Mouse (Mus musculus) left cerebral cortex, postnatal 36 days (tissue): Measurements from ENCODE around the gene March10. TPM values are rescaled to one million over a fixed set of nuclear protein-coding genes. Genes with fewer than 3 reads are reported as not detected.

ENCODE experiments used
- DNase-seq, 2 experiments: peaks; one replicate each; pipeline ENCODE4 v3.0.0; 2021 to 2022; ENCODE audit warnings: low spot score in 2 of 2, mixed read lengths in 1 of 2
- intact Hi-C: fragments of 180-260 bp; cut with DNase I; formaldehyde crosslinking; loops from one replicate; pipeline ENCODE4 v1.15.1; 2025
- total RNA-seq, 2 experiments: library from RNA; stranded (reverse); gene quantifications; 2 replicates each; pipeline ENCODE4 v1.2.3; 2021

March10 gene
- total RNA-seq, 2 experiments from 2014 or later = 1.8 to 2.3 TPM

GRCm38 (mm10) chr11:105331129-105331528 lies 125.4 kb downstream of the March10 start:
- intact Hi-C loops = loop anchor here (5.0 kb wide), 1 partner anchor 581 kb away; no protein-coding TSS in a partner anchor
- DNase-seq = no peak

GRCm38 (mm10) chr11:105329962-105330361 lies 126.6 kb downstream of the March10 start:
- intact Hi-C loops = loop anchor here (5.0 kb wide), 1 partner anchor 582 kb away; no protein-coding TSS in a partner anchor
- DNase-seq = no peak

DNA sequence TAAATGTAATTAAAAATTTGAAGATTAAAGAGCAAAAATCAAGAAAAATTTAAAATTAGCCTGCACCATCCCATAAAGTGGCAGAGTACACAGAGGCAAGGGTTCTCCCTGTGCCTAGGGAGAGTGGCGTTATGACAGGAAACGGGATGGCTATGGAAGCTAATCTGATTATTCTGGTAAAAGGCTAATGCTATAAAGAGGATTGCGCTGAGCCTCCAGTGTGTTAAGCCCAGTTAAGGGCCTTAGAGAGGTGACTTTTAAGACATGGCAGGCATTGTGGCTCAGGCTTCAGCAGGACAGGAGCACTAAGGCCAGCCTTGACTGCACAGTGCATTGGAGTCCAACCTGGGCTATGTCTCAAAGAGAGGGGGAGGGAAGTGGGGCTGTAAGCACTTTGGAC lies 129.4 kb downstream of the March10 start:
- intact Hi-C loops = no loop called here

DNA sequence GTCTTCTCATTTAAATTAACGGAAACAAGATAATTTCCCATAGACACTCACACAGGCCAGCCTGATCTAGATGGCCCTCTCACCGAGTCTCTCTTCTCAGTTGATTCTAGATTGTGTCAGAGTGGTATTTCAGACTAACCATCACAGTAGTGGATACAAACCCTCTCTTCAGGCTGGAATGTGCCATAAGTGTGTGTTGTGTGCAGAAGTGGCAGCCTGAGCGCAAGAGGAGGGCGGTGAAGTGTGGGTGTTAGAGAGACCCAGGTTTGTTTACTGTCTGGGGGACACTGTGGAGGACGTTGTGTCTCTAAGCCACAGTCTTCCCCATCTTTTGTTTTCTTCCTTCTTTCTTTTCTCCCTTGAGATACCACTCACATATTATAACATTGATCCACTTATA lies 133.0 kb downstream of the March10 start:
- intact Hi-C loops = no loop called here
- no peak for DNase-seq

More for the DNA sequence above, 129.4 kb downstream of the March10 start:
- DNase-seq = no peak

DNA sequence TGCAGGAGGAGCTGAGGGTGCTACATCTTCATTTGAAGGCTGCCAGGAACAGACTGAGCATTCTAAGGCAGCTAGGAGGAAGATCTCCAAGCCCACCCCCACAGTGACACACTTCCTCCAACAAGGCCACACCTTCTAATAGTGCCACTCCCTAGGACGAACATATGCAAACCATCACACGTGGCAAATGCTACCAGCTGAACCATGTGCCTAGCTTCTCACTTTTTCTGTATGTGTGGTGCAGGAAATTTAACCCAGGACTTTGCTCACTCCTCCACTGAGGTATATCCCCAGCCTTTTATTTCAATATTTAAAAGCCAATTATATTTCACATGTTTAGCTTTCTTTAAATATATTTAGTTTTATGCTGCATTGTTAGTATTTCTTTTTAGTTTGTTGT lies 135.4 kb downstream of the March10 start:
- no peak for DNase-seq
- intact Hi-C loops = no loop called here

GRCm38 (mm10) chr11:105317769-105318168 lies 138.8 kb downstream of the March10 start:
- intact Hi-C loops = no loop called here
- DNase-seq = no peak

- no peak for DNase-seq
- intact Hi-C loops = no loop called here
Observed at GRCm38 (mm10) chr11:105316121-105316520, 140.4 kb downstream of the March10 start.

DNA sequence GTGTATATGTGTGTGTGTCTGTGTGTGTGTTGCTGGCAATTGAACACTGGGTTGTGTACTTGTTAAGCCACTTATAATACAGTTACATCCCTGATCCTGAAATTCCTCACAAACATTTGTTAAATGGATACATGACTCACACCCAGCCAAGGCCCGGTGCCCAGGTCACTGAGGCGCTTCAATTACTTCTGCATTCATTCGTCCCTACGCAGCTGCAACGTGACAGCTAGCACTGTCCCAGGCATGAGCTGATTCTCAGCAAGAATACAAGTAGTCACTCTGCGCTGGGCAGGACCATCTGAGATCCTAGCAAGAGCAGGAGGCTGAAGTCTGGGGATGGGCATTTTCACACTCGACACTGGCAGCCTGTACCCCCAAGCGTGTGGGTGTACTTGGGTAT lies 141.2 kb downstream of the March10 start:
- DNase-seq = no peak
- intact Hi-C loops = no loop called here

GRCm38 (mm10) chr11:105313633-105314014 lies 142.9 kb downstream of the March10 start:
- DNase-seq = no peak
- intact Hi-C loops = no loop called here

DNA sequence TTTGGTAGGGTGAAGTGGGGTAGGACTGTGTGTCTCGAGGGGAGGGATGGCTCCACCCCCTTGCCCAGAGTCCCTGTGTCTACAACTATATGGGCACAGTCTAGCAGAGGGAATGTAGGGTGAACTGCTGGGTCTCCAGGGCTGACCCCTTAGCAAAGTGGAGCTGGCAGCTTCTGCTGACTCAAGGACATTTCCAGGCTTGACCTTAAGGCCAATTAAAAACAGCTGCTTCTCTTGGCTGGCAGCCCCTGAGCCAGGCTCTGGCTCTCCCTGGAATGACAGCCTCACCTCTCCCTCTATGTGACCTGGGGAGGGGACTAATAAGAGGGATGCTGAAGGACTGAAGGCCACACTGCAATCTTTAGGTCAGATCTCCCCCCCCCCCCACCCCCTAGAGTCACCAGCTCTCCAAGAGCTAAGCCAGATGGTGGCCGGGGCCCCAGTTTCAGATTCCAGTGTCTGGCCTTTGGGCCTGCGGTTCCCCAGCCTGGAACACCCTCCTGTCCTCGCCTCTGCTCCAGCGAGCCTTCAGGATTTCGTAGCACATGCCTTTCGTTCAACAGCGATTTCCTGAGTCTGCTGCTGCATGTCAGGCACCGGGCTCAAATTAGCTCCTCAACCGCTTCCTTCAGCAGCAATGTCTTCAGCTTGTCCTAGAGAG lies 143.4 kb downstream of the March10 start:
- DNase-seq = peak in 1 of 2 experiments; percentile 33
- intact Hi-C loops = no loop called here

GRCm38 (mm10) chr11:105312311-105312942 lies 144.1 kb downstream of the March10 start:
- peak in 1 of 2 experiments; percentile 19 for DNase-seq
- intact Hi-C loops = no loop called here

GRCm38 (mm10) chr11:105311291-105311975 lies 145.1 kb downstream of the March10 start:
- intact Hi-C loops = no loop called here
- peak in 1 of 2 experiments; percentile 18 for DNase-seq

Other genes starting within 250 kb of the March10 start
- 10 to 100 TPM in 1 of 2 experiments, 1 to 10 TPM in 1; 4.8 to 10.1 TPM for gene Mrc2, start 164.1 kb downstream of the March10 start, total RNA-seq
- 100 to 1,000 TPM; 235 to 245 TPM for gene Tanc2, start 133.3 kb upstream of the March10 start, total RNA-seq